Mouse (Mus musculus): ENCODE data around the gene Zfp40.

DNA sequence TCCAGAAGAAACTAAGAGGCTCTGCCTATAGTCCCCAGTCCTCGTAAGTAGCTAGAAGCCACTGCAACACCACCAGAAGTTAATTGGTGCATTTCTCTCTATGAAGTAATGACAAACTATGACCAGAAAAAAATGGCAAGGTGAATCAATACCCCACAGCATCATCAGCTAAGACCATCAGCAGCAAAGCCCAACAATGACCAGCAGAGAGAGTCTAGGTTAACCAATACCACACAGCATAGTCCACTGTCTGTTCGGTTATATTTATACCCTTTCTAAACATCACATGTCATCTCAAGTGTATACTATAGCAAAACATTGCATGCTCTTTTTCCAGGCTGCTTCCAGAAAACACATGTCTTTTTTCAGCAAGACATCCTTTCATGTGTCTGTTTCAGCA lies 25.3 kb upstream of the Zfp40 start:
- no peak for TF ChIP-seq GATA1 (IDR thresholded peaks at IDR 0.05; ENCODE audit: borderline replicate concordance, low read length)
- no peak for TF ChIP-seq FLI1 (IDR thresholded peaks at IDR 0.05; ENCODE audit: low read length)

Measured in megakaryocyte, embryonic 14.5 days (primary cell).